Mouse (Mus musculus) heart, embryonic 13.5 days (tissue): ENCODE measurements around the gene Atp6v0e. TPM values are rescaled to one million over a fixed set of nuclear protein-coding genes. Genes with fewer than 3 reads are reported as not detected.

Experiments
- ATAC-seq: fragments of 200-750 bp; cut with Nextera tagmentation; 2 replicates; pipeline ENCODE4 v1.8.0; 2017; ENCODE audit warnings: moderate TSS enrichment; ENCODE audit not compliant: insufficient number of reproducible peaks, low FRiP score, low TSS enrichment; ENCODE audit errors: extremely low read depth
- H3K27ac ChIP-seq: fragments of 300-500 bp; sonication (generic); replicated peaks from 2 replicates; pipeline ENCODE4 v1.5.1; 2015; ENCODE audit warnings: moderate library complexity, mild to moderate bottlenecking, inconsistent platforms
- H3K27me3 ChIP-seq: fragments of 300-500 bp; sonication (generic); replicated peaks from 2 replicates; pipeline ENCODE4 v1.6.1; 2015; ENCODE audit warnings: mild to moderate bottlenecking, inconsistent platforms
- H3K36me3 ChIP-seq: fragments of 300-500 bp; sonication (generic); 2 replicates; pipeline ENCODE4 v1.6.1; 2015; ENCODE audit warnings: mild to moderate bottlenecking, inconsistent platforms
- H3K4me1 ChIP-seq: fragments of 300-500 bp; sonication (generic); 2 replicates; pipeline ENCODE4 v1.6.1; 2015; ENCODE audit warnings: inconsistent platforms
- H3K4me2 ChIP-seq: fragments of 300-500 bp; sonication (generic); 2 replicates; pipeline ENCODE4 v1.6.1; 2015; ENCODE audit warnings: inconsistent platforms, mild to moderate bottlenecking, moderate library complexity
- H3K4me3 ChIP-seq: fragments of 300-500 bp; sonication (generic); 2 replicates; pipeline ENCODE4 v1.5.1; 2015; ENCODE audit warnings: moderate library complexity, mild to moderate bottlenecking, inconsistent platforms
- H3K9ac ChIP-seq: fragments of 300-500 bp; sonication (generic); 2 replicates; pipeline ENCODE4 v1.6.1; 2015; ENCODE audit warnings: inconsistent platforms, mild to moderate bottlenecking, moderate library complexity
- H3K9me3 ChIP-seq: fragments of 300-500 bp; sonication (generic); 2 replicates; pipeline ENCODE4 v1.6.1; 2016; ENCODE audit warnings: inconsistent platforms
- WGBS: fragments of 180-500 bp; shearing (Covaris S2); methylation state at CpG from one replicate; pipeline ENCODE4 v1.1.7; 2015; ENCODE audit warnings: mixed read lengths; 5-methylcytosine and 5-hydroxymethylcytosine counted together
- polyA plus RNA-seq: library from polyadenylated mRNA; unstranded; fragments of >200 nt; fragmentation: Nextera tagmentation; extraction: Ambion mirVana; gene quantifications from 2 replicates; pipeline ENCODE4 v1.2.1, GENCODE M21; 2015

Gene Atp6v0e
- polyA plus RNA-seq, 1 experiment from 2014 or later: 187 TPM

DNA sequence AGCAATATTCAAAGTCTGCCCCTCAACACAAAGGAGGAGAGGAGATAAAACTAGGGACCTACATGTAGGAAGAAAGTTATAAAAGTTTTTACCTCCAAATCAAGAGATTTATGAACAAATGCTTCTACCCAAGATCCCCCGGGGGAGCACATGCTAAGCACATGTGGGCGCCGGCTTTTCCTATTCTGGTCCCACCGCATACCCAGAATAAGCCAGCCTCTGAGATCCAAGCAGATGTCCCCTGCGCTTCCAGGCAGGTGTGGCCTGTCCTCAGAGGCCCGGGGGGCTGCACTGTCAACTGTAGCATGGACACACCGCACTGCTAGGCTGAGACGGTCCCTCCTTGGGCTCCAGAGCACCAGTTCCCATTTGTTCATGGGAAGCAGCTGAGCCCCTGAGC is 19.6 kb upstream of the Atp6v0e start:
- Histone ChIP-seq H3K4me2 (no peak overlapping the region), H3K4me1 (peaks cover 45% of the 10 kb centered on the region), H3K27ac (no peak overlapping the region), H3K36me3 (peaks cover 89% of the 10 kb centered on the region), H3K9ac (no peak overlapping the region), H3K4me3 (no peak overlapping the region), H3K27me3 (no peaks in the 10 kb centered on the region), H3K9me3 (no peaks in the 10 kb centered on the region)
- ATAC-seq: no peak
- 94% methylated on average over 8 of the region's 8 CpGs for WGBS

DNA sequence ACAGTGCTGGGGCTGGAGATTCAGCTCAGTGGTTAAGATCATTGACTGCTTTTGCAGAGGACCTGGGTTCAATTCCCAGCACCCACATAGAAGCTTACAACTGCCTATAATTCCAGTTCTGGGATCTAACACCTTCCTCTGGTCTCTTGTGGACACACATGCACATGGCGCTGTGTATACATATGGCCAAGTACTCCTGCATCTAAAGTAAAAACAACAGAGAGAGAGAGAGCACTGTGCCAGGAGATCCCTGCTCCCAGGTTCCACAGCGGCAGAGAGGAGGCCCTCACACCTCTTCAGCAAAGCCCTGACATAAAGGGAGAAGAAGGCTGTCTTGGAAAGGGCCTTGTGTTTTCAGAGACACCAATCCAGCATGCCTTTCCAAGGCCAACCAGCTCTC is 19.0 kb upstream of the Atp6v0e start:
- WGBS: 94% methylated on average over 2 of the region's 2 CpGs
- peaks cover 92% of the 10 kb centered on the region for H3K36me3 ChIP-seq
- no peak overlapping the region for H3K4me2 ChIP-seq
- H3K9me3 ChIP-seq: no peaks in the 10 kb centered on the region
- H3K9ac ChIP-seq: no peak overlapping the region
- H3K4me3 ChIP-seq: no peak overlapping the region
- no peak for ATAC-seq
- peaks cover 45% of the 10 kb centered on the region for H3K4me1 ChIP-seq
- no peak overlapping the region for H3K27ac ChIP-seq
- H3K27me3 ChIP-seq: no peaks in the 10 kb centered on the region

DNA sequence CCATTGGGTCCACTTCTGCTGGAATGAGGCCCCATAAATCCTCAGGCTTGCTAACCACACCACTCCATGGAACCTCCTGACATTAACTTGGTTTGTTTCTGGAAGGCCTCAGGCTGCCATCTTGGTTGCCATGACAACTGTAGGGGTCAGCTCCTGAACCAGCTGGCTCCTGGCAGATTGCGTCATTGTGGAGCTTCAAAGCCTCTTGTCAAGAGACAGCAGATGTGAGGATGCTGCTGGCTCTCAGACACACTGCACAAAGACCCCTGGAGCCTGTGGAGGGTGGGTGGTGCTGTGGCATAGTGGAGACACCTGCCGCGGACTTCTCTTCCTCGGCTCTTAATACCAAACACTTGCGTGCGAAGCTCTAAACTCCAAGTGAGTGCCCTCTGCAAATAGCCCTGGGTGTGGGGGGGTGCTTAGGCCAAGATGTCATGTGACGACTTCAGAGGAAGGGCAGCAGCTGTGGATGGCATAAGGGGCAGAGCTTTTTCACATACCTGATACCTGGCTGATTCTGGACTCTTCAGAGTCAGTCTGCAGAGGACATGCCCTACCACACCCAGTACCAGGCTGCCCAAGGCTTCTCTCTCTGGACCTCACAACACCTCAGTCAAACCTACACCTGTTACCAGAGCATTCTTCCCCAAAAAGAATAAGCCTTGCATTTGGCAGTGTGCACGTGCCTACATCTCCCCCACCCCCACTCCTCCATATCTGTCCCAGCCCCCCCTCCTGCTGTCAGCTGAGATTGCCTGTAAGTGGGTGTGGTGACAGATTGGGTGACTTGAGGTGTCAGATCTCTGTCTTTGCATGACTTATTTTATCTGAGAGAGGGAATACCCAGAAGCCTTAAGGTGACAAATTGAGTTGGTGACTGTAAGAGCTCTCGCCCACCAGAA is 18.3 kb upstream of the Atp6v0e start:
- Histone ChIP-seq H3K9ac (0 out of 2 replicates have a peak overlapping the region, but pooled peaks have one; percentile 47), H3K4me1 (peaks cover 50% of the 10 kb centered on the region), H3K27me3 (no peaks in the 10 kb centered on the region), H3K4me2 (no peak overlapping the region), H3K9me3 (no peaks in the 10 kb centered on the region), H3K27ac (peak overlapping the region; percentile 50), H3K36me3 (peaks cover 92% of the 10 kb centered on the region), H3K4me3 (no peak overlapping the region)
- ATAC-seq: no peak; the same call in 1 of the 2 replicates
- WGBS: 64% methylated on average over 9 of the region's 9 CpGs

DNA sequence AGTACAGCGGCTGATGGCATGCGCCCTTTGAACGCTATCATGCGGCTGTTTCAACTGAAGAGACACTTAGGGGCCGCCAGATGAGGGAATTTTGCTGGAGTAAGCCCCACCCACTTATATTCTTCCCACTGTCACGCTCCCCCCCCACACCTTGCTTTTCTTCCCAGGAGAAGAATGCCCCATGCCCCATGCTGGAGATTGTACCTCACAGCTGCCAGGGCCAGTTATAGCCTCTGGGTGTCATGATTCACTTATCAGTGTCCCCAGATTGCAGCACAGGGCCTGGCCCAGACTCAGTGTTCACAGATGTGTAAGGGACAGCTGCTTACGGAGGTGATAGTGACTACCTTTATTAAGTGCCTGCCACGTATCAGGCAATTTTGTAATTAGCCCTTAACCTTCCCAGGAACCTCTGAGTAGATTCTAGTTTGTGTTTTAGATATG is 17.6 kb upstream of the Atp6v0e start:
- no peaks in the 10 kb centered on the region for H3K27me3 ChIP-seq
- H3K4me2 ChIP-seq: no peak overlapping the region
- peak overlapping the region; percentile 50 for H3K27ac ChIP-seq
- 0 out of 2 replicates have a peak overlapping the region, but pooled peaks have one; percentile 47 for H3K9ac ChIP-seq
- 41% methylated on average over 8 of the region's 8 CpGs for WGBS
- no peak; the same call in 1 of the 2 replicates for ATAC-seq
- no peak overlapping the region for H3K4me3 ChIP-seq
- peaks cover 55% of the 10 kb centered on the region for H3K4me1 ChIP-seq
- no peaks in the 10 kb centered on the region for H3K9me3 ChIP-seq
- H3K36me3 ChIP-seq: peaks cover 90% of the 10 kb centered on the region

DNA sequence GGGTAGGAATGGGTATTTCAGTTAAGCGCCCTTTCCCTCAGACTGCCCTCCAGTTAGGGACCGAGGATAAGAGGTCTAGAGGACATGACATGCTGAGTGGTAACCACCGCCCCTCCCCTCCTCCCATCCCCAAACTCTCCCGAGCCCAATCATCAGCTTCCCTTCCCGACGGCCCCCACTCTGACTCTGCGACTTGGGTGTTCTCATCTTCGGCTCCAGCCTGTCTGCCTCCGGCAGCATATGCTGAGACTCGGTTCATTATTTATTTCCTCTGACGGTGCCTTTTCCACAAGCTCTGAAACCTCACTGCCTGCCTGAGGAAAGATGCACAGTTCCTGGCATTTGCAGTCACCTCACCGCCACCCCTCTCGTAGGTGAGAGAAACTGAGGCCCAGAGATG is 15.7 kb upstream of the Atp6v0e start:
- Histone ChIP-seq H3K4me2 (no peak overlapping the region), H3K9ac (peak overlapping the region; percentile 52; the same call in 1 of the 2 replicates), H3K27me3 (no peaks in the 10 kb centered on the region), H3K27ac (peak overlapping the region; percentile 78), H3K4me3 (no peak overlapping the region), H3K4me1 (peaks cover 61% of the 10 kb centered on the region), H3K36me3 (peaks cover 80% of the 10 kb centered on the region), H3K9me3 (no peaks in the 10 kb centered on the region)
- 34% methylated on average over 13 of the region's 13 CpGs for WGBS
- ATAC-seq: no peak

DNA sequence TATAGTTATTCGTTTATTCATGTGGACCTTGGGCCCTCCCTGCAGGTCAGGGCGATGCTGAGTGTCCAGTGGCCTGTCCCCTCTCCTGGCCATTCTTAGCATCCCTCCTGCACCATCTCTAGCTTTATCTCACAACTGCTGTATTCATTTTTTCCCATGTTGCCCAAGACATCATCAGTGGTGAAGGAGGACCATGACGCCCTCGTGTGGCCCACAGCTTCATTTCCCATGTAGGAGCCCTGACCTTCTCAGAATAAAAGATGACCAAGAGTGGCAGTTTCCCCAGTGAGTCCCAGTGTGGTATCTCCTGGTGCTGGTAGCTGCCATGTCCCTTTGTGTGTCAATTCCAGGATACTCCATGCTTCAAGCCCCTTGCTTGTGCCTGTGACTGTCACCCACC is 13.5 kb upstream of the Atp6v0e start:
- Histone ChIP-seq H3K27ac (peak overlapping the region; percentile 33; the same call in 1 of the 2 replicates), H3K9ac (no peak overlapping the region), H3K4me1 (peaks cover 53% of the 10 kb centered on the region), H3K36me3 (peaks cover 80% of the 10 kb centered on the region), H3K4me3 (no peak overlapping the region), H3K9me3 (no peaks in the 10 kb centered on the region), H3K27me3 (no peaks in the 10 kb centered on the region), H3K4me2 (no peak overlapping the region)
- 79% methylated on average over 4 of the region's 4 CpGs for WGBS
- no peak for ATAC-seq

DNA sequence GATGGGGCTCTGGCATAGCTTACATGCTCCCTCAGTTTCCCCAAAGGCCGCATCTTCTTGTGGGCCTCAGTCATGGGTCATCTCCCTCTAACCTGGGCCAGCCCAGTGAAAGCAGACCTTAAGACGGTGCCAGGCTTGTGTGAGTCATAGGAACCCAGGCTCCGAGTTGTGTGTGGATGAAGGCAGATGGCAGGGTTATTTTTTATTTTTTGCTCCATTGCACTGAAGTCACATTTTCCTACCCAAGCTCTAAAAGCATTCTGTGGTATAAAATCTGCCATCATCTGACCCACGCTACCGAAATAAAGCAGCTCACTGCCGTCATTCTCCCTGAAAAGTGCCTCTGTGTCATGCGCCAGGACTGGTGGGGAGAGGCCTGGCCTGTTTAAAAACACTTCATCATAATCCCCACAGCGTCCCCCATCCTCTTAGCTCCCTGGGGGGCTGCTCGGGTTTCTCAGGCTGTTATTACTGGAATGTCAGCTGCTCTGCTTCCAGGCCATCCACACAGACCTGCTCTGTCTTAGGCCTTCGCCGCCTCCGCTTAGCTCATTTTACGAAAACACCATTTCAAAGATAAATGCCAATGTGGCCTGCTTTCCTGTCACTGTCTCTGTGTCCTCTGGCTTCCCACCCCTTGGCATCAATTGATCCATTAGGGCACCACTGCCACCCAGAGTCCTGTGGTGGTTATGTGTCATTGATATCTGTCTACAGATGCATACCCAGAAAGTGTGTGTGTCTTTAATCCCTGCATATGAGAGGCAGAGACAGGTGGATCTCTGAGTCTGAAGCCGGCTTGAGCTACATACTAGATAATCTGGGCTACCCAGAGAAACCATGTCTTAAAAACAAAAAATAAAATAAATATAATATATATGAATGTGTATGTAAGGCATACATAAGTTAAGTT is 12.3 kb upstream of the Atp6v0e start:
- peak overlapping the region; percentile 81 for H3K27ac ChIP-seq
- peaks cover 42% of the 10 kb centered on the region for H3K4me1 ChIP-seq
- no peak overlapping the region for H3K4me2 ChIP-seq
- peaks cover 82% of the 10 kb centered on the region for H3K36me3 ChIP-seq
- 0 out of 2 replicates have a peak, but pooled peaks have one; percentile 14 for ATAC-seq
- WGBS: 58% methylated on average over 14 of the region's 14 CpGs
- H3K9me3 ChIP-seq: no peaks in the 10 kb centered on the region
- H3K4me3 ChIP-seq: no peak overlapping the region
- no peaks in the 10 kb centered on the region for H3K27me3 ChIP-seq
- peak overlapping the region; percentile 33 for H3K9ac ChIP-seq

DNA sequence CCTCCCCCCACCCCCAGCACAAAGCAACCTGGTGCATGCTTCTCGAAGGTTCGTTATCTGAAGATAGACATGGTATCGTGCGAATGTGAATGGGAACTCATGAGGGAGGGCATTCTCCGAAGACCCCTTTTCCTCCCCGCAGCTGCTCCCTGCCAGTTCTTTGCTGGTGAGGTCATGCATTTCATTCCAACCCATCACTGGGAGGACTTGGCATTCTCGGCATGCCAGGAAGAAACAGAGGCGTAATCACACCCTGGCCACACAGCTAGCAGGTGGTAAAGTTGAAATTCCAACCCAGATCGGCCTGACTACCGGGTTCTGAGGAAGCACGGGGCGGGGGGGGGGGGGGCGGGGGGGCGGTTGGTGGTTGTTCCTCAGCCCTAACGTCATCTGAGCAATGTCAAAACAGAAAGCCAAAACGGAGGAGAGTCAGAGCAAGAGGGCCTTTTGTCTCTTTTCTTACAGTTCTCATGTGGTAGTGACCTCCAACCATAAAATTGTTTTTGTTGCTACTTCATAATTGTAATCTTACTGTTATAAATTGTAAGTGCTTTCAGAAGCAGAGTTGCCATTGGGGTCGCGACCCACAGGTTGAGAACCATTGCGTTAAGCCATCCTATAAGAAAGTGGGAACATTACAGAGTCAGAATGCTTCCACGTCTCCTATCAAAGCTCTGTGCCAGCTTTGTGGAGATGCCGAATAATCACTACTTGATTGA is 4.0 kb upstream of the Atp6v0e start:
- Histone ChIP-seq H3K27ac (peak overlapping the region; percentile 61), H3K4me2 (peak overlapping the region; percentile 48), H3K9ac (peak overlapping the region; percentile 50), H3K4me1 (peaks cover 37% of the 10 kb centered on the region), H3K4me3 (no peak overlapping the region), H3K27me3 (0 out of 2 replicates have a peak, but pooled peaks cover 3% of the 10 kb centered on the region), H3K36me3 (peaks cover 42% of the 10 kb centered on the region), H3K9me3 (no peaks in the 10 kb centered on the region)
- no peak for ATAC-seq
- WGBS: 23% methylated on average over 21 of the region's 21 CpGs

DNA sequence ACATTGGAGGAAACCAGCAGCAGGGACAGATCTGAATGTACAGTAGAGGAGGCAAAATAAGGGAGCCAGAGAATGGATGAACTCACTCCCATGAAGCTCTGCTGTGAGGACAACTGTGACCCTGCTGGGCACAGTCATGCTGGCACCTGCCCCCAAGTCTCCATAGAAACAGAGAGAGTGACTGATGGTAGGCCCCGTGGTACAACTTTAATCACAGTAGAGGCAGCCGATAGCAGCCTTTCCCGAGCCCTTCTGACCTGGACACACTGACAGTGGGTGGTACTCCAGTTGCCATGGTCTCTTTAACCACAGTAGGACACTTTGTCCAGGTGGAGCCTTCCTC is 3.5 kb upstream of the Atp6v0e start:
- 61% methylated on average over 3 of the region's 3 CpGs for WGBS
- Histone ChIP-seq H3K4me1 (peaks cover 40% of the 10 kb centered on the region), H3K27me3 (peaks cover 3% of the 10 kb centered on the region; the same call in 1 of the 2 replicates), H3K9ac (peak overlapping the region; percentile 50; the same call in 1 of the 2 replicates), H3K4me3 (no peak overlapping the region), H3K4me2 (peak overlapping the region; percentile 48; the same call in 1 of the 2 replicates), H3K27ac (peak overlapping the region; percentile 61; the same call in 1 of the 2 replicates), H3K36me3 (peaks cover 37% of the 10 kb centered on the region), H3K9me3 (no peaks in the 10 kb centered on the region)
- no peak for ATAC-seq

DNA sequence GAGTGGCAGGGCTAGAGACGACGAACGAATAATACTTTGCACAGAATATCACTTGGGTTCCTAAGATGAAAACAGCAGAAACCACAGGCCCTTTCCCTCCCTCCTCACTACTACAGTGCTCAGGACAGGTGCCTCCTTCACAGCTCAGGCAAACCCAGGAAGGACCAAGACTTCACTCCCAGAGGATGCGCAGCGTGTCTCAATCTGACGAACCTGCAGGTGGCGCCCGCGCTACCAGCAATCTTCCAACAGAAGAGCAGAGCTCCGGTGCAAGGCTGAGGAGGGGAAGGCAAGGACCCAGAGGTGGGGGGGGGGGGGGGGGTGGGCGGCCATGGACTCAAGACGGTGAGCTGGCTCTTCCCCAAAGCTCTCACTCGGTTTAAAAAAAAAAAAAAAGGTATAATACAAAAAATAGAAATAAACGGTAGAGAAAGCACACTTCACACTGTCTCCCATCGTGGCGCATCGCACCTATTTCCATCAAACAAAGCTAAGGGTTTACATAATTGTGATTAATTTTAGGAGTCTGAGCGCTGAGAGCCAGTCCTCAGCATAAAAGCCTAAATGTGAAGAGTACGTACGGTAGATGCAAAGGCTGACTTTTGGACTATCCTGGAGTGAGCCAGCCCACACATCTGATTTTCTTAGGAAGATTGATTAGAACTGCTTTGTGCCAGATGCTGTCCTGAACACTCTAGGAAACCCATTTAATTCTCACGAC is 2.7 kb upstream of the Atp6v0e start:
- peaks cover 29% of the 10 kb centered on the region for H3K36me3 ChIP-seq
- no peak overlapping the region for H3K4me3 ChIP-seq
- H3K27ac ChIP-seq: no peak overlapping the region
- no peak for ATAC-seq
- H3K27me3 ChIP-seq: peaks cover 3% of the 10 kb centered on the region; the same call in 1 of the 2 replicates
- H3K4me1 ChIP-seq: peaks cover 40% of the 10 kb centered on the region
- WGBS: 24% methylated on average over 21 of the region's 21 CpGs
- peak overlapping the region; percentile 41; the same call in 1 of the 2 replicates for H3K9ac ChIP-seq
- peak overlapping the region; percentile 27; the same call in 1 of the 2 replicates for H3K4me2 ChIP-seq
- no peaks in the 10 kb centered on the region for H3K9me3 ChIP-seq
